Mouse (Mus musculus) bone marrow, adult 2 months (tissue): ENCODE measurements around the gene Hcfc1. TPM values are rescaled to one million over a fixed set of nuclear protein-coding genes. Genes with fewer than 3 reads are reported as not detected.

ENCODE experiments used
- H3K27ac ChIP-seq: fragments of 200-500 bp; 2 replicates; pipeline ENCODE4 v1.5.1; 2012; ENCODE audit warnings: low read depth, mild to moderate bottlenecking, control low read depth, inconsistent platforms, low read length; ENCODE audit not compliant: control insufficient read depth, poor library complexity, insufficient read depth
- H3K4me1 ChIP-seq: fragments of 200-500 bp; 2 replicates; pipeline ENCODE4 v1.6.1; 2011; ENCODE audit warnings: low read length; ENCODE audit not compliant: control insufficient read depth, insufficient read depth
- H3K4me3 ChIP-seq: fragments of 200-500 bp; replicated peaks from 2 replicates; pipeline ENCODE3; 2011; ENCODE audit warnings: mild to moderate bottlenecking, low read depth, low read length, control low read depth; ENCODE audit not compliant: control insufficient read depth
- CTCF ChIP-seq: fragments of 200-500 bp; IDR thresholded peaks from 2 replicates; pipeline ENCODE4 v1.5.1; 2011; ENCODE audit warnings: low read length, control low read depth; ENCODE audit not compliant: control insufficient read depth, insufficient read depth
- POLR2A ChIP-seq: fragments of 200-500 bp; IDR thresholded peaks from 2 replicates; pipeline ENCODE4 v1.6.1; 2011; ENCODE audit warnings: low read depth, mild to moderate bottlenecking, control low read depth, low read length, borderline replicate concordance; ENCODE audit not compliant: control insufficient read depth
- WGBS: fragments of 180-500 bp; shearing (Covaris S2); methylation state at CpG from one replicate; pipeline ENCODE4 v1.1.7; 2018; 5-methylcytosine and 5-hydroxymethylcytosine counted together
- polyA plus RNA-seq: library from polyadenylated mRNA; stranded (reverse); fragments of >200 nt; gene quantifications from 2 replicates; pipeline ENCODE4 v1.2.4, GENCODE M21; 2011; ENCODE audit warnings: low replicate concordance; ENCODE audit not compliant: missing spikeins, insufficient read depth, insufficient read length

The Hcfc1 gene
- polyA plus RNA-seq, 1 experiment: 58.8 TPM

DNA sequence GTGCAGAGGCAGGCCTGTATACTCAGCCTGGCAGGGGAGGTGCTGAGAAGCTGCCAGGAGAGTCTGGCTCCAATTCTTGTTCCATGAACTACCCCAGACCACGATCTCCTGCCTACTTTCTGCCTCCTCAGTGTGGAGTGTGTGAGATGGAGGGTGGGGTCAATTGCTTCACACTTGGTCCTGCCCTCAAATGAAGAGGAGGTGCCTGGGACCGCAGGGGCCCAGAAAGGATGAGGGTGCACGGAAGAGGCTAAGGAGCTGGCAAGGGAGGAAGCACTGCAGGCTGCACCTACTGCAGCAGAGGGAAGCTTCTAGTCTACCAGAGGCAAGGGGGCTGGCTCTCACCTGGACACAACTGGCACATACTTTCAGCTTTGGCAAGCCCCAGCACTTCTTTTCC is 1.8 kb downstream of the Hcfc1 start:
- no peaks in the 10 kb centered on the region; the same call in 1 of the 2 replicates for H3K4me1 ChIP-seq
- TF ChIP-seq POLR2A (peak; percentile 48; the same call in 1 of the 2 replicates), CTCF (no peak)
- H3K4me3 ChIP-seq: peak overlapping the region; percentile 74
- H3K27ac ChIP-seq: peak overlapping the region; percentile 82
- WGBS: 14% methylated on average over 3 of the region's 3 CpGs

DNA sequence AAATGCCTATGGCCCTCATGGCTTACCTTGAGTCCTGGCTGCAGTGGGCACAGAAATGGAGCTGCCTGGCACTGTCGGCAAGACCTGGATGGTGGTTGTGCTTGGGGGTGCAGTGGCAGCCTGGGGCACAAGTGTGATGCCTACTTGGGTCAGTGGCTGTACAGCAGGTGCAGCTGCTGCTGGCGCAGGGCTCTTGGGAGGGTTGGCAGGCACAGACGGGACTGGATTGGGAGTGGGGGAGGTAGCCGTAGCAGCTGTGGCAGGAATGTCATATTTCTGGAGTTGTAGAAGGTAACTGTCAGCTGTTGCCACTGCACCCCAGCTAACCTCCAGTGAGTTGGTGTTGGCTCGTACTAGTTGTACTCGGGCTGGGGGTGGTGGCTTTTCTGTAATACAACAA is 11.2 kb downstream of the Hcfc1 start:
- WGBS: 87% methylated on average over 6 of the region's 6 CpGs
- H3K27ac ChIP-seq: no peak overlapping the region
- H3K4me1 ChIP-seq: no peaks in the 10 kb centered on the region
- H3K4me3 ChIP-seq: no peak overlapping the region
- TF ChIP-seq POLR2A (no peak), CTCF (no peak)

DNA sequence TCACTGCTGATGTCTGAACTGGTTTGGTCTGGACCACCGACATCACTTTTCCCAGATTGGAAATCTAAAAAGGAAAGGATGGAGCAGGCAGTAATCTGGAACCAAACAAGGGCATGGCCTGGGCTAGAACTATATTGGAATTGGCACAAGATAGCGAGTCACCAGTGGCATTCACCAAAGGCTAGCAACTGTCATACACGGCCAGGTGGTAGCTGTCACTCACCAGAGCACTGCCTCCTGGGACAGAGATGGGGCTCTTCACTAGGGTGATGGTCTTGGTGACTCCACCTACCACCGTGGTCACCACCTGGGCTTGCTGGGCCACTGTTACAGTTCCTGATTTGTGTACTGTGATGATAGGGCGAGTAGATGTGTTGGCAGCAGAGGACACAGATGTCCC is 13.6 kb downstream of the Hcfc1 start:
- Histone ChIP-seq H3K4me1 (no peaks in the 10 kb centered on the region), H3K27ac (no peak overlapping the region), H3K4me3 (no peak overlapping the region)
- 83% methylated on average over 5 of the region's 5 CpGs for WGBS
- TF ChIP-seq POLR2A: no peak
- TF ChIP-seq CTCF: no peak

DNA sequence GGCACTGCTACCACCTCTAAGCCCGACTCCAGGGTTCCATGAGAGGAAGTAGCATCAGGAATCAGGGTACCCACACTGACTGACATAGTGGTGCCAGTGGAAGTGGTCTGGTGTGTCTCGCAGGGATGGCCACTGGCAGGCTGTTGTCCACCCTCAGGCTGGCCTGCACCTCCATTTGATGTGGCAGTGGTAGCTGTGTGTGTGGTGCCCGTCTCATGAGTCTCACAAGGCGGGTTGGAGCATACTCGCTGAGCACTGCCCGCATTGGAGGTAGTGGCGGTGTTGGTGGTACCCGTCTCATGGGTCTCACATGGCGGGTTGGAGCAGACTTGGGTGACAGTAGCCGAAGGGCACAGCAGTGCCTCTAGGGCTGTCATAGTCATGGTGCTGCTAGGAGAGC is 16.8 kb downstream of the Hcfc1 start:
- H3K27ac ChIP-seq: no peak overlapping the region
- WGBS: 81% methylated on average over 10 of the region's 10 CpGs
- TF ChIP-seq CTCF (no peak), POLR2A (no peak)
- no peak overlapping the region for H3K4me3 ChIP-seq
- no peaks in the 10 kb centered on the region for H3K4me1 ChIP-seq

DNA sequence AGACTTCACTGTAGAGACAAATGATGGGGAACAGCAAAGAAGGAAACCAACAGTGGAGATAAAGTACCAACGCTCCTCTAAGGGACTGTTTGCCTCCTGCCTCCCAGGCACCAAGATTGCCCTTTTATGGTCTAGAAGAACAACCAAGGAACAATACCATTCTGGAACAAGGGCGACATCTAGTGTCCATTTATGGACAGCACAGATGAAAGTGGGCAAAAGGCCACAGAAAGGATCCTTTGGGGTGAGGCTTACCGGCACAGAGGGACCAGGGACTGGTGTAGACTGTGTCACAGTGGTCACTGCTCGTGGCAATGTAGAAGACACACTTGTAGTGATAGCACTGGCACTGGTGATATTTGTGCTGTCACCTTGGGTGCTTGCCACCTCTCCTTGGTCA is 17.5 kb downstream of the Hcfc1 start:
- TF ChIP-seq POLR2A: no peak
- peak; percentile 33 for TF ChIP-seq CTCF
- 20% methylated on average over 4 of the region's 4 CpGs for WGBS
- no peak overlapping the region for H3K27ac ChIP-seq

DNA sequence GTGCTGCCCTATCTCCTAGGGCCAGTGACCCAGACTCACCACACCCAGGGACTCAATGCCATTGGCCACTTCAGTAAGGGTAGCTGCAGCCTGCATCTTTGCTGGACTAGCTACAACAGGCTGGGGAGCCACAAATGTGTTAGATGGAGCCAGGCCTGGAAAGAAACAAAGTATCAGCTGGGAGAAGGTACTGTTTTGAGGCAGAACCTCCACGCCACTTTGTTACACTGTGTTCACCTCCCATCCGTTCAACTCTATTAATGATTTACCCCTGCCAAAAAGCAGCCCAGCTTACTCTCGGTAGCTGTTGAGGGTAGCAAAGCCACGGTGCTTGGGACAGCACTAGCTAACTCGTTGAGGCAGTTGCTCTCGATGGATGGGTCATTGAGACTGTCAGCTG is 19.3 kb downstream of the Hcfc1 start:
- TF ChIP-seq POLR2A: no peak
- no peak for TF ChIP-seq CTCF
- Histone ChIP-seq H3K4me3 (no peak overlapping the region), H3K27ac (no peak overlapping the region), H3K4me1 (no peaks in the 10 kb centered on the region)
- 91% methylated on average over 6 of the region's 6 CpGs for WGBS

More for the DNA sequence above, 17.5 kb downstream of the Hcfc1 start:
- H3K4me3 ChIP-seq: no peak overlapping the region
- H3K4me1 ChIP-seq: no peaks in the 10 kb centered on the region

DNA sequence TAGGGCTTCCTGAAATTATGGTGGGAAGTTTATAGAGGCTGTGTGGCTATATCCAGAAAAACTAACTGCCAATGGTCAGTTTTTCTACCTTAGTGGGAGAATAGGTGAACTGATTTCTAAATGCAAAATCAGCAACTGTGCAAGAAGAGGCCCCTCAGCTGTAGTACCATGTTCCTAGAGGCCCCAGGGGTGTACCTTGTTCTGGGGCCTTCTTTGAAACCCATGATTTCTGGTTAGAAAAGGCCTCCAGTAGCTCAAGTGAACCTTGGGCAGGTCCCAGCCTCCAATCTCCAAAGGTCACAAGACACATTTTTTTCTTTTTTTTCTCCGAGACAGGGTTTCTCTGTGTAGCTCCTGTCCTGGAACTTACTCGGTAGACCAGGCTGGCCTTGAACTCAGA is 23.9 kb downstream of the Hcfc1 start:
- Histone ChIP-seq H3K4me1 (no peaks in the 10 kb centered on the region), H3K4me3 (no peak overlapping the region), H3K27ac (no peak overlapping the region)
- WGBS: 82% methylated on average over 2 of the region's 2 CpGs
- TF ChIP-seq POLR2A (no peak), CTCF (no peak)

DNA sequence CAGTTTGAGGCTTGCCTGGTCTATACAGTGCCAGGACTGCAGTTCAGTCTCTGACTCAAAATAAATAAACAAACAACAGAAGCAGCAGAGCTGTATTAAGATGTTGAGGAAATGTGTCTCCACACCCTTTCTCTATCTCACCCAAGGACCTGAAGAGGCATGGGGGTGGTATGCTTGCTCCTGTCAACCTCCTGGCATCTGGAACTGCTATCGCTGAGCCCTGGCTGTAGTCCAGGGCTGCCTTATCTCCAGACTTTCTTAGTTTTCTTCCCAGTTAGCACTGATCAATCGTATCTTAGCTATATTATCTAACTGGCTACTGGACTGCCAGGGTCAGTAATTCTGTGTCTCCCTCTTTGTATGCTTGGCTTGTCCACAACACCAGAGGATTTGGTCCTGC is 24.3 kb downstream of the Hcfc1 start:
- H3K27ac ChIP-seq: no peak overlapping the region
- H3K4me1 ChIP-seq: no peaks in the 10 kb centered on the region
- 58% methylated on average over 2 of the region's 2 CpGs for WGBS
- no peak overlapping the region for H3K4me3 ChIP-seq
- TF ChIP-seq CTCF: no peak
- TF ChIP-seq POLR2A: no peak

DNA sequence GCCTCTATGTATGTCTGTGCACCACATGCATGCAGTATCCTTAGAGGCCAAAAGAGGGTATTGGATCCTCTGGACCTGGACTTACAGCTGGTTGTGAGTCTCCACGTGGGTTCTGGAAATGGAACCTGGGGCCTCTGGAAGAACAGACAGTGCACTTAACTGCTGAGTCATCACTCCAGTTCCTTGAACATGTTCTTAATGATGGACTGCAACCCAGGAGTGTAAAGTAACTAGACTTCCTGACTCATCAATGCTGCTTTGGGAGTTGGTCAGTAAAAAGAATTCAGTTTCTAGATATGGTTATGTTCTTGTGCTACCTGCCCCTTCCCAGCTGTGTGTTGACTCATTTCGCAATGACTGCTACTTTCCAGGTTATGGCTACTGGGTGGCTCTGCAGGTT is 34.3 kb downstream of the Hcfc1 start:
- WGBS: 50% methylated on average over 2 of the region's 2 CpGs
- Histone ChIP-seq H3K27ac (no peak overlapping the region), H3K4me1 (no peaks in the 10 kb centered on the region), H3K4me3 (no peak overlapping the region)
- TF ChIP-seq POLR2A (no peak), CTCF (no peak)
